Mouse (Mus musculus) testis, adult 2 months (tissue): Measurements from ENCODE around the gene Hlf. TPM values are rescaled to one million over a fixed set of nuclear protein-coding genes. Genes with fewer than 3 reads are reported as not detected.

Experiments
- H3K27ac ChIP-seq: fragments of 200-500 bp; 2 replicates; pipeline ENCODE4 v1.5.1; 2012; ENCODE audit warnings: low read depth, low read length; ENCODE audit not compliant: control insufficient read depth, insufficient read depth
- H3K27me3 ChIP-seq: fragments of 200-500 bp; 2 replicates; pipeline ENCODE4 v1.6.1; 2012; ENCODE audit warnings: mild to moderate bottlenecking, low read length, moderate library complexity; ENCODE audit not compliant: control insufficient read depth, insufficient read depth
- H3K36me3 ChIP-seq: fragments of 200-500 bp; 2 replicates; pipeline ENCODE4 v1.6.1; 2012; ENCODE audit warnings: mild to moderate bottlenecking, low read length; ENCODE audit not compliant: control insufficient read depth, insufficient read depth
- H3K4me1 ChIP-seq: fragments of 200-500 bp; 2 replicates; pipeline ENCODE4 v1.6.1; 2012; ENCODE audit warnings: low read length; ENCODE audit not compliant: control insufficient read depth, insufficient read depth
- H3K4me3 ChIP-seq: fragments of 200-500 bp; 2 replicates; pipeline ENCODE4 v1.5.1; 2012; ENCODE audit warnings: low read depth, mild to moderate bottlenecking, low read length, moderate library complexity, mixed read lengths; ENCODE audit not compliant: control insufficient read depth
- CTCF ChIP-seq: fragments of 200-500 bp; IDR thresholded peaks from 2 replicates; pipeline ENCODE4 v1.5.1; 2012; ENCODE audit warnings: low read depth, mild to moderate bottlenecking, inconsistent platforms, low read length, moderate library complexity; ENCODE audit not compliant: control insufficient read depth, insufficient read depth, insufficient replicate concordance
- POLR2A ChIP-seq: fragments of 200-500 bp; IDR thresholded peaks from 2 replicates; pipeline ENCODE4 v1.6.1; 2012; ENCODE audit warnings: low read depth, mild to moderate bottlenecking, inconsistent platforms, low read length, moderate library complexity; ENCODE audit not compliant: control insufficient read depth
- polyA plus RNA-seq: library from polyadenylated mRNA; depleted of rRNA; stranded (reverse); fragments of >200 nt; gene quantifications from 2 replicates; pipeline ENCODE4 v1.2.3, GENCODE M21; 2012

Gene Hlf
- polyA plus RNA-seq, 1 experiment = 0.69 TPM

- no peaks in the 10 kb centered on the region for H3K27me3 ChIP-seq
- no peak for TF ChIP-seq CTCF
- no peak for TF ChIP-seq POLR2A
- H3K36me3 ChIP-seq = no peaks in the 10 kb centered on the region
- peaks cover 2% of the 10 kb centered on the region; the same call in 1 of the 2 replicates for H3K4me1 ChIP-seq
- H3K27ac ChIP-seq = no peak overlapping the region
- H3K4me3 ChIP-seq = no peak overlapping the region
These were observed 33.3 kb downstream of the Hlf start for GRCm38 (mm10) chr11:90357371-90357770.

- Histone ChIP-seq H3K36me3 (no peaks in the 10 kb centered on the region), H3K4me3 (no peak overlapping the region), H3K27ac (no peak overlapping the region), H3K4me1 (peaks cover 2% of the 10 kb centered on the region; the same call in 1 of the 2 replicates), H3K27me3 (no peaks in the 10 kb centered on the region)
- no peak for TF ChIP-seq CTCF
- no peak for TF ChIP-seq POLR2A
These were observed 34.0 kb downstream of the Hlf start for GRCm38 (mm10) chr11:90356495-90357304.

- Histone ChIP-seq H3K36me3 (no peaks in the 10 kb centered on the region), H3K27me3 (no peaks in the 10 kb centered on the region), H3K4me1 (peaks cover 2% of the 10 kb centered on the region; the same call in 1 of the 2 replicates), H3K4me3 (no peak overlapping the region), H3K27ac (no peak overlapping the region)
- TF ChIP-seq POLR2A (no peak), CTCF (no peak)
These were observed 34.7 kb downstream of the Hlf start for GRCm38 (mm10) chr11:90356036-90356435.

- Histone ChIP-seq H3K36me3 (no peaks in the 10 kb centered on the region), H3K4me1 (peaks cover 2% of the 10 kb centered on the region; the same call in 1 of the 2 replicates), H3K4me3 (no peak overlapping the region), H3K27me3 (no peaks in the 10 kb centered on the region), H3K27ac (0 out of 2 replicates have a peak overlapping the region, but pooled peaks have one; percentile 3)
- TF ChIP-seq CTCF (no peak), POLR2A (no peak)
These were observed 35.4 kb downstream of the Hlf start for GRCm38 (mm10) chr11:90355270-90355681.

- H3K27ac ChIP-seq = no peak overlapping the region
- no peaks in the 10 kb centered on the region for H3K27me3 ChIP-seq
- H3K4me1 ChIP-seq = peaks cover 2% of the 10 kb centered on the region; the same call in 1 of the 2 replicates
- no peak overlapping the region for H3K4me3 ChIP-seq
- H3K36me3 ChIP-seq = no peaks in the 10 kb centered on the region
- TF ChIP-seq POLR2A = no peak
- TF ChIP-seq CTCF = no peak
These were observed 38.0 kb downstream of the Hlf start for GRCm38 (mm10) chr11:90352696-90353095.

GRCm38 (mm10) chr11:90350153-90350512 is 40.6 kb downstream of the Hlf start:
- H3K27ac ChIP-seq = no peak overlapping the region
- no peak overlapping the region for H3K4me3 ChIP-seq
- no peaks in the 10 kb centered on the region for H3K36me3 ChIP-seq
- no peaks in the 10 kb centered on the region for H3K4me1 ChIP-seq
- H3K27me3 ChIP-seq = no peaks in the 10 kb centered on the region
- TF ChIP-seq POLR2A (no peak), CTCF (no peak)

- H3K4me3 ChIP-seq = no peak overlapping the region
- no peak overlapping the region for H3K27ac ChIP-seq
- no peaks in the 10 kb centered on the region for H3K36me3 ChIP-seq
- H3K27me3 ChIP-seq = no peaks in the 10 kb centered on the region
- TF ChIP-seq CTCF (no peak), POLR2A (no peak)
- H3K4me1 ChIP-seq = no peaks in the 10 kb centered on the region
These were observed 41.1 kb downstream of the Hlf start for GRCm38 (mm10) chr11:90349486-90350152.
